Mouse (Mus musculus) MEL (cell line): ENCODE results near the gene Cnbd2. TPM values are rescaled to one million over a fixed set of nuclear protein-coding genes. Genes with fewer than 3 reads are reported as not detected.

Experiments used
- DNase-seq: peaks from one replicate; pipeline ENCODE4 v3.0.0; 2011; ENCODE audit warnings: low read depth, low spot score
- H3K27ac ChIP-seq: 2 replicates; pipeline ENCODE4 v1.5.1; 2012; ENCODE audit warnings: low read depth, mild to moderate bottlenecking, control low read depth, low read length, moderate library complexity; ENCODE audit not compliant: control insufficient read depth
- H3K27me3 ChIP-seq, 2 experiments: fragments of 150-350 bp in 1 of 2; sonication (generic) in 1 of 2; 2 replicates each; pipeline ENCODE4 v1.6.1; 2012; ENCODE audit warnings: low read length in 2 of 2, mild to moderate bottlenecking in 2 of 2, improper control_type of control experiment in 1 of 2, moderate library complexity in 1 of 2; ENCODE audit not compliant: insufficient read depth in 2 of 2, control insufficient read depth in 1 of 2
- H3K36me3 ChIP-seq, 2 experiments: 2 replicates each; pipeline ENCODE4 v1.6.1; 2012 to 2014; ENCODE audit warnings: low read length in 2 of 2, improper control_type of control experiment in 1 of 2, inconsistent platforms in 1 of 2, mild to moderate bottlenecking in 1 of 2; ENCODE audit not compliant: insufficient read depth in 2 of 2, control insufficient read depth in 1 of 2
- H3K4me1 ChIP-seq, 2 experiments: fragments of 150-350 bp in 1 of 2; sonication (generic) in 1 of 2; 2 replicates each; pipeline ENCODE4 v1.6.1; 2012; ENCODE audit warnings: low read length in 2 of 2, improper control_type of control experiment in 1 of 2, mild to moderate bottlenecking in 1 of 2; ENCODE audit not compliant: insufficient read depth in 2 of 2, control insufficient read depth in 1 of 2
- H3K4me3 ChIP-seq, 2 experiments: fragments of 150-350 bp in 1 of 2; sonication (generic) in 1 of 2; 2 replicates each; pipeline ENCODE4 v1.5.1; 2012; ENCODE audit warnings: low read depth in 2 of 2, low read length in 2 of 2, mild to moderate bottlenecking in 2 of 2, moderate library complexity in 2 of 2, control low read depth in 1 of 2, improper control_type of control experiment in 1 of 2; ENCODE audit not compliant: control insufficient read depth in 1 of 2, insufficient read depth in 1 of 2
- H3K79me2 ChIP-seq: 2 replicates; pipeline ENCODE4 v1.6.1; 2012; ENCODE audit warnings: mild to moderate bottlenecking, low read length, moderate library complexity; ENCODE audit not compliant: control insufficient read depth, poor library complexity, insufficient read depth
- H3K9ac ChIP-seq: 2 replicates; pipeline ENCODE4 v1.6.1; 2012; ENCODE audit warnings: low read depth, mild to moderate bottlenecking, control low read depth, low read length, moderate library complexity; ENCODE audit not compliant: control insufficient read depth, poor library complexity, severe bottlenecking
- H3K9me3 ChIP-seq: fragments of 150-350 bp; sonication (generic); replicated peaks from 2 replicates; pipeline ENCODE4 v1.6.1; 2012; ENCODE audit warnings: mild to moderate bottlenecking, low read length, improper control_type of control experiment, moderate library complexity; ENCODE audit not compliant: insufficient read depth
- CHD1 ChIP-seq: IDR thresholded peaks from 2 replicates; pipeline ENCODE4 v1.6.1; 2012; ENCODE audit warnings: low read depth, mild to moderate bottlenecking, inconsistent platforms, low read length, improper control_type of control experiment
- E2F4 ChIP-seq: IDR thresholded peaks from 2 replicates; pipeline ENCODE4 v1.6.1; 2011; ENCODE audit warnings: low read depth, low read length, improper control_type of control experiment, borderline replicate concordance
- EP300 ChIP-seq, 2 experiments: IDR thresholded peaks; 2 replicates each; pipeline ENCODE4 v1.6.1; 2011; ENCODE audit warnings: improper control_type of control experiment in 2 of 2, low read length in 2 of 2, low read depth in 1 of 2, mild to moderate bottlenecking in 1 of 2
- GATA1 ChIP-seq: IDR thresholded peaks from 2 replicates; pipeline ENCODE4 v1.6.1; 2011; ENCODE audit warnings: low read depth, low read length, improper control_type of control experiment
- HCFC1 ChIP-seq: IDR thresholded peaks from 2 replicates; pipeline ENCODE4 v1.6.1; 2012; ENCODE audit warnings: low read depth, mild to moderate bottlenecking, inconsistent platforms, low read length, improper control_type of control experiment, moderate library complexity
- KAT2A ChIP-seq: conservative IDR thresholded peaks from 2 replicates; pipeline ENCODE4 v1.6.1; 2012; ENCODE audit warnings: low read depth, low read length, improper control_type of control experiment, inconsistent platforms
- MAX ChIP-seq: IDR thresholded peaks from 2 replicates; pipeline ENCODE4 v1.6.1; 2011; ENCODE audit warnings: low read length, improper control_type of control experiment
- NRF1 ChIP-seq: IDR thresholded peaks from 2 replicates; pipeline ENCODE4 v1.6.1; 2014; ENCODE audit warnings: low read depth, mild to moderate bottlenecking, inconsistent platforms, low read length, improper control_type of control experiment, moderate library complexity; ENCODE audit not compliant: poor library complexity, insufficient read depth, severe bottlenecking
- POLR2AphosphoS2 ChIP-seq: IDR thresholded peaks from 2 replicates; pipeline ENCODE4 v1.6.1; 2011; ENCODE audit warnings: low read length, improper control_type of control experiment
- RCOR1 ChIP-seq: IDR thresholded peaks from 2 replicates; pipeline ENCODE4 v1.6.1; 2012; ENCODE audit warnings: low read depth, mild to moderate bottlenecking, inconsistent platforms, low read length, improper control_type of control experiment
- SIN3A ChIP-seq: IDR thresholded peaks from 2 replicates; pipeline ENCODE4 v1.6.1; 2012; ENCODE audit warnings: low read length, improper control_type of control experiment, inconsistent platforms
- SMC3 ChIP-seq: IDR thresholded peaks from 2 replicates; pipeline ENCODE4 v1.6.1; 2011; ENCODE audit warnings: low read depth, low read length, improper control_type of control experiment
- UBTF ChIP-seq: IDR thresholded peaks from 2 replicates; pipeline ENCODE4 v1.6.1; 2012; ENCODE audit warnings: low read depth, mild to moderate bottlenecking, inconsistent platforms, low read length, improper control_type of control experiment, moderate library complexity, borderline replicate concordance; ENCODE audit not compliant: insufficient read depth
- ZKSCAN1 ChIP-seq: IDR thresholded peaks from 2 replicates; pipeline ENCODE4 v1.6.1; 2012; ENCODE audit warnings: low read depth, mild to moderate bottlenecking, inconsistent platforms, low read length, improper control_type of control experiment, moderate library complexity
- polyA plus RNA-seq, 2 experiments: library from polyadenylated mRNA; stranded (reverse) in 1 of 2; unstranded in 1 of 2; fragments of >175 nt in 1 of 2; fragments of >200 nt in 1 of 2; gene quantifications; 2 replicates each; pipeline versions ENCODE4 v1.2.1 to v1.2.4; 2012; ENCODE audit warnings: low replicate concordance in 2 of 2, low read depth in 1 of 2; ENCODE audit not compliant: insufficient read length in 2 of 2, insufficient read depth in 1 of 2, missing spikeins in 1 of 2
- total RNA-seq: library from RNA; depleted of rRNA; stranded (reverse); fragments of 300-350 nt; gene quantifications from 2 replicates; pipeline ENCODE4 v1.2.3, GENCODE M21; 2012

The Cnbd2 gene
- total and polyA plus RNA-seq, 3 experiments = 1.8 to 4.8 TPM; not detected in 1

DNA sequence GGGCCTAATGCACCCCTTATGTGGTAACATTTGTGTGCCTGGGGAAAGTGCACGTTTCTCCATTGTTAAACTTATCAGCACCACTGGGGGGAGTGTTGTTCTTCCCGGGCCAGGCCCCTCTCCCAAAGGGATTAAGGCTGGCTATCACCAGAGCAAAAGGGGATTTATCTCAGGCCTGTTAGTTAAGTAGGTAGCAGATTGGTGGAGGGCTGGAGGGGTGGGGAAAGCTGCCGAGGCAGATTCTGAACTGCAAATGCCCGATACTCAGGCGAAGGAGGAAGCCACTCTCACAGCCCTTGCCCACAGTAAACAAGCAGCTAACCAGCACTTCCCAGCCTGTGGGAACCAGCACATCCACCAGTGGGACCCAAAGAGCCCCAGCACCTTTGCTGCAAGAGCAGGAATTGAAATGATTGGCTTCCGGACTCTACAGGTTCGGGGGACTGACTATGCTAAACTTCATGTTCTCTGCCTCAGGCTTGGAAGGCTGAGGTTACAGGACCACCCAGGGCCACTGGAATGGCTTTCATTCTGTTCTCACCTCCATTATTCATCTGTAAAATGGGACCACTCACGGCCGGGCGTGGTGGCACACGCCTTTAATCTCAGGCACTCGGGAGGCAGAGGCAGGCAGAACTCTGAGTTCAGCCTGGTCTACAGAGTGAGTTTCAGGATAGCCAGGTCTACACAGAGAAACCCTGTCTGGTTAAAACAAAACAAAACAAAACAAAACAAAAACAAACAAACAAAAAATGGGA is 32.9 kb downstream of the Cnbd2 start:
- Histone ChIP-seq H3K9ac (no peak overlapping the region), H3K27ac (no peak overlapping the region), H3K4me1 (no peaks in the 10 kb centered on the region; a peak in 1 of 4 replicates), H3K4me3 (no peak overlapping the region), H3K36me3 (no peaks in the 10 kb centered on the region), H3K9me3 (no peaks in the 10 kb centered on the region), H3K79me2 (no peaks in the 10 kb centered on the region), H3K27me3 (no peaks in the 10 kb centered on the region)
- no peak for TF ChIP-seq KAT2A
- no peak for TF ChIP-seq E2F4
- TF ChIP-seq POLR2AphosphoS2 = no peak
- TF ChIP-seq EP300 (IDR thresholded peaks at IDR 0.05; ENCODE audit: low read depth in 1 of 2, low read length in 2 of 2) = no peak
- TF ChIP-seq GATA1 = no peak
- no peak for TF ChIP-seq SMC3
- TF ChIP-seq NRF1 = no peak
- no peak for TF ChIP-seq SIN3A
- TF ChIP-seq RCOR1 = no peak
- no peak for TF ChIP-seq CHD1
- no peak for TF ChIP-seq MAX
- TF ChIP-seq UBTF = no peak
- no peak for TF ChIP-seq HCFC1
- DNase-seq = no peak

DNA sequence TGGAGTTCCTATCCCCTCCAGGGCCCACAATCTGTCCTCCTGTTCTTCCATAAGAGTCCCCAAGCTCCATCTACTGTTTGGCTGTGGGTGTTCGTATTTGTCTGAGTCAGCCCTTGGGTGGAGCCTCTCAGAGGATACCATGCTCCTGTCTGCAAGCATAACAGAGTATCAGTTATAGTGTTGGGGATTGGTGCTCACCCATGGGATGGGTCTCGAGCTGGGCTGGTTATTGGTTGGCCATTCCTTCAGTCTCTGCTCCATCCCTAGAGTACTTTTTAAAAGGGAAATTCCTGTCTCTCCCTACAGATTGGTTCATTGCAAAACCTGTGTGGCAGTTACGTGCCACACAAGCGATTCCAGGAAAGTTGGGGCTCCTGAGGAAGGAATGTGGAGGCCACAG is 36.7 kb downstream of the Cnbd2 start:
- no peaks in the 10 kb centered on the region for H3K9me3 ChIP-seq
- peaks cover 0 to 14% of the 10 kb centered on the region in 2 experiments; a peak in 2 of 4 replicates for H3K4me1 ChIP-seq
- no peak overlapping the region for H3K27ac ChIP-seq
- no peak overlapping the region for H3K4me3 ChIP-seq
- TF ChIP-seq ZKSCAN1 = no peak
- no peaks in the 10 kb centered on the region for H3K36me3 ChIP-seq
- DNase-seq = no peak
- H3K27me3 ChIP-seq = no peaks in the 10 kb centered on the region
- H3K79me2 ChIP-seq = no peaks in the 10 kb centered on the region
- no peak overlapping the region for H3K9ac ChIP-seq
